Mouse (Mus musculus) skeletal muscle tissue, postnatal 0 days (tissue): ENCODE measurements around the gene Fam126a. TPM values are rescaled to one million over a fixed set of nuclear protein-coding genes. Genes with fewer than 3 reads are reported as not detected.

Experiments
- polyA plus RNA-seq: library from polyadenylated mRNA; unstranded; fragments of >200 nt; fragmentation: Nextera tagmentation; extraction: Ambion mirVana; gene quantifications from 2 replicates; pipeline ENCODE4 v1.2.1, GENCODE M21; 2015

The Fam126a gene
- polyA plus RNA-seq, result 11.4 and 12.8 TPM in 2 replicates

DNA sequence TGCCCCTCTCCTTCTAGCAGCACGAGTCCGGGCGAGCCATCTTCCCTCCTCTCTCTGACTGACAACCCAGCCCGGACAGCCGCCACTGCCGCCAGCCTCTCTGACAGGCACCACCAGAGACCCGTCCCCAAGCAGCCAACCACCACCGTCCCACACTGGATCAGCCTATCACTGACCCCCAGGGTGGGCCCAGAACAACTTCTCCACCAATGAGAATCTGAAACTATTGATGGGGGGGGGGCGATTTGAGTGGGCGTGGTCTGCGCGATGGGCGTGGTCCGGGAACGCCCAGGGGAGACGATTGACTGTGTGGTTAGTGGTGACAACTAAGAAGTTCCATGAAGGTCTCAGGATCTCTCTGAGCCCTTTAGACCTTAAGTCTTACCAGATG lies at the start of gene Fam126a:
Fam126a (minus strand) TSS at position 112 of the 391 bp plus-strand sequence.

Other genes starting within 250 kb of the Fam126a start
- gene Pus7, start 247.0 kb downstream of the Fam126a start, polyA plus RNA-seq, result 12.3 and 13.9 TPM in 2 replicates
- gene Rint1, start 243.0 kb downstream of the Fam126a start, polyA plus RNA-seq, result 17.5 and 18.4 TPM in 2 replicates
- 76.4 and 78.2 TPM in 2 replicates for gene Tomm7, start 186.5 kb downstream of the Fam126a start, polyA plus RNA-seq
- gene Klhl7, start 69.9 kb upstream of the Fam126a start, polyA plus RNA-seq, result 40.4 and 43.0 TPM in 2 replicates
- 9.1 and 10.7 TPM in 2 replicates for gene Nupl2, start 134.3 kb upstream of the Fam126a start, polyA plus RNA-seq